Mouse (Mus musculus) layer of hippocampus, adult 2 months (tissue): ENCODE results near the gene Gas2l1. TPM values are rescaled to one million over a fixed set of nuclear protein-coding genes. Genes with fewer than 3 reads are reported as not detected.

ENCODE experiments used
- DNase-seq, 2 experiments: peaks; one replicate each; pipeline ENCODE4 v3.0.0; 2022; ENCODE audit warnings: low spot score in 2 of 2
- H3K27ac ChIP-seq: fragments of 200-600 bp; 2 replicates; pipeline ENCODE4 v1.8.1; 2022
- H3K4me3 ChIP-seq: fragments of 200-600 bp; 2 replicates; pipeline ENCODE4 v1.8.1; 2022; ENCODE audit warnings: mild to moderate bottlenecking
- CTCF ChIP-seq: fragments of 200-600 bp; conservative IDR thresholded peaks from 2 replicates; pipeline ENCODE4 v1.8.1; 2022; ENCODE audit warnings: antibody characterized with exemption, mild to moderate bottlenecking, moderate library complexity
- total RNA-seq, 2 experiments: library from RNA; stranded (reverse); gene quantifications; 2 replicates each; pipeline ENCODE4 v1.2.3; 2021

The Gas2l1 gene
- total RNA-seq, 2 experiments from 2014 or later: 93.6 to 97.7 TPM

GRCm38 (mm10) chr11:5062326-5062725 is 2.8 kb downstream of the Gas2l1 start:
- Histone ChIP-seq H3K4me3 (peak overlapping the region; percentile 92), H3K27ac (peak overlapping the region; percentile 93)

GRCm38 (mm10) chr11:5061413-5062139 is 3.6 kb downstream of the Gas2l1 start:
- H3K4me3 ChIP-seq: peak overlapping the region; percentile 92
- peak overlapping the region; percentile 93 for H3K27ac ChIP-seq
- no peak for TF ChIP-seq CTCF
- peak; percentile 94 to 97 for DNase-seq

More at GRCm38 (mm10) chr11:5062326-5062725, 2.8 kb downstream of the Gas2l1 start:
- DNase-seq: no peak
- TF ChIP-seq CTCF: no peak

- H3K4me3 ChIP-seq: peak overlapping the region; percentile 92
- DNase-seq: no peak
- peak overlapping the region; percentile 93 for H3K27ac ChIP-seq
- TF ChIP-seq CTCF: no peak
Observed at GRCm38 (mm10) chr11:5060756-5061412, 4.2 kb downstream of the Gas2l1 start.

- DNase-seq: peak; percentile 69 to 82
- Histone ChIP-seq H3K27ac (peak overlapping the region; percentile 93), H3K4me3 (peak overlapping the region; percentile 92)
- TF ChIP-seq CTCF: peak; percentile 98
Observed at GRCm38 (mm10) chr11:5059704-5060156, 5.4 kb downstream of the Gas2l1 start.

GRCm38 (mm10) chr11:5059230-5059629 is 5.9 kb downstream of the Gas2l1 start:
- no peak for DNase-seq
- Histone ChIP-seq H3K27ac (peak overlapping the region; percentile 93), H3K4me3 (peak overlapping the region; percentile 92)
- TF ChIP-seq CTCF: no peak

GRCm38 (mm10) chr11:5058783-5059182 is 6.3 kb downstream of the Gas2l1 start:
- Histone ChIP-seq H3K4me3 (peak overlapping the region; percentile 92), H3K27ac (peak overlapping the region; percentile 93)
- no peak for DNase-seq

GRCm38 (mm10) chr11:5057856-5058641 is 7.1 kb downstream of the Gas2l1 start, which contains the start of gene Rasl10a:
TSS of gene Rasl10a (plus strand) at chr11:5058128.
- H3K27ac ChIP-seq: peak within 1 kb of the TSS; percentile 93
- TF ChIP-seq CTCF: no peak; the same call in 1 of the 2 replicates
- peak; percentile 46 to 50 for DNase-seq
- H3K4me3 ChIP-seq: peak within 1 kb of the TSS; percentile 92

More at GRCm38 (mm10) chr11:5058783-5059182, 6.3 kb downstream of the Gas2l1 start:
- no peak for TF ChIP-seq CTCF

GRCm38 (mm10) chr11:5057541-5057855 is 7.6 kb downstream of the Gas2l1 start:
- Histone ChIP-seq H3K27ac (peak overlapping the region; percentile 93), H3K4me3 (peak overlapping the region; percentile 92)
- no peak for DNase-seq
- no peak for TF ChIP-seq CTCF

GRCm38 (mm10) chr11:5057064-5057463 is 8.1 kb downstream of the Gas2l1 start:
- no peak for TF ChIP-seq CTCF
- H3K27ac ChIP-seq: peak overlapping the region; percentile 93
- peak overlapping the region; percentile 92 for H3K4me3 ChIP-seq
- no peak for DNase-seq

GRCm38 (mm10) chr11:5055945-5056938 is 8.9 kb downstream of the Gas2l1 start:
- Histone ChIP-seq H3K27ac (peak overlapping the region; percentile 93), H3K4me3 (peak overlapping the region; percentile 92)
- DNase-seq: no peak
- TF ChIP-seq CTCF: peak; percentile 48

- no peak for DNase-seq
- peak overlapping the region; percentile 93; the same call in 1 of the 2 replicates for H3K27ac ChIP-seq
- no peak for TF ChIP-seq CTCF
Observed at GRCm38 (mm10) chr11:5054874-5055273, 10.3 kb downstream of the Gas2l1 start.

GRCm38 (mm10) chr11:5054151-5054550 is 11.0 kb downstream of the Gas2l1 start:
- DNase-seq: no peak
- no peak for TF ChIP-seq CTCF

More at GRCm38 (mm10) chr11:5054874-5055273, 10.3 kb downstream of the Gas2l1 start:
- H3K4me3 ChIP-seq: no peak overlapping the region

More at GRCm38 (mm10) chr11:5054151-5054550, 11.0 kb downstream of the Gas2l1 start:
- no peak overlapping the region for H3K4me3 ChIP-seq
- H3K27ac ChIP-seq: 0 out of 2 replicates have a peak overlapping the region, but pooled peaks have one; percentile 18
